Mouse (Mus musculus) midbrain, embryonic 14.5 days (tissue): ENCODE results near the gene Sco1. TPM values are rescaled to one million over a fixed set of nuclear protein-coding genes. Genes with fewer than 3 reads are reported as not detected.

Source experiments
- ATAC-seq: fragments of 200-750 bp; cut with Nextera tagmentation; 2 replicates; pipeline ENCODE4 v1.8.0; 2017; ENCODE audit warnings: moderate number of reproducible peaks, moderate library complexity; ENCODE audit not compliant: low FRiP score, low TSS enrichment
- DNase-seq: peaks from one replicate; pipeline ENCODE4 v3.0.0-alpha.2; 2015
- H3K27ac ChIP-seq: fragments of 300-500 bp; sonication (generic); replicated peaks from 2 replicates; pipeline ENCODE4 v1.5.1; 2014; ENCODE audit warnings: mild to moderate bottlenecking, low read depth, low read length, moderate library complexity
- H3K27me3 ChIP-seq: fragments of 300-500 bp; sonication (generic); 2 replicates; pipeline ENCODE4 v1.6.1; 2014; ENCODE audit warnings: low read length, control low read depth, mixed read lengths; ENCODE audit not compliant: control insufficient read depth, insufficient read depth
- H3K36me3 ChIP-seq: fragments of 300-500 bp; sonication (generic); 2 replicates; pipeline ENCODE4 v1.6.1; 2014; ENCODE audit warnings: low read length, control low read depth; ENCODE audit not compliant: control insufficient read depth, insufficient read depth
- H3K4me1 ChIP-seq: fragments of 300-500 bp; sonication (generic); 2 replicates; pipeline ENCODE4 v1.6.1; 2014; ENCODE audit warnings: mild to moderate bottlenecking, antibody characterized with exemption, low read length, control low read depth; ENCODE audit not compliant: control insufficient read depth, insufficient read depth
- H3K4me2 ChIP-seq: fragments of 300-500 bp; sonication (generic); 2 replicates; pipeline ENCODE4 v1.6.1; 2014; ENCODE audit warnings: mild to moderate bottlenecking, low read length, moderate library complexity
- H3K4me3 ChIP-seq: fragments of 300-500 bp; sonication (generic); replicated peaks from 2 replicates; pipeline ENCODE4 v1.5.1; 2014; ENCODE audit warnings: low read depth, low read length
- H3K9ac ChIP-seq: fragments of 300-500 bp; sonication (generic); replicated peaks from 2 replicates; pipeline ENCODE4 v1.6.1; 2014; ENCODE audit warnings: mild to moderate bottlenecking, low read length, moderate library complexity
- H3K9me3 ChIP-seq: fragments of 300-500 bp; sonication (generic); 2 replicates; pipeline ENCODE4 v1.6.1; 2016; ENCODE audit warnings: low read length, control low read depth, mixed read lengths; ENCODE audit not compliant: control insufficient read depth
- WGBS: fragments of 180-500 bp; shearing (Covaris S2); extraction: QIAGEN DNeasy Blood & Tissue Kit; methylation state at CpG from one replicate; pipeline ENCODE4 v1.1.7; 2014; 5-methylcytosine and 5-hydroxymethylcytosine counted together
- polyA plus RNA-seq: library from polyadenylated mRNA; unstranded; fragments of >200 nt; fragmentation: Nextera tagmentation; extraction: Ambion mirVana; gene quantifications from 2 replicates; pipeline ENCODE4 v1.2.1, GENCODE M21; 2014

The Sco1 gene
- polyA plus RNA-seq, 1 experiment from 2014 or later, result 13.1 TPM

DNA sequence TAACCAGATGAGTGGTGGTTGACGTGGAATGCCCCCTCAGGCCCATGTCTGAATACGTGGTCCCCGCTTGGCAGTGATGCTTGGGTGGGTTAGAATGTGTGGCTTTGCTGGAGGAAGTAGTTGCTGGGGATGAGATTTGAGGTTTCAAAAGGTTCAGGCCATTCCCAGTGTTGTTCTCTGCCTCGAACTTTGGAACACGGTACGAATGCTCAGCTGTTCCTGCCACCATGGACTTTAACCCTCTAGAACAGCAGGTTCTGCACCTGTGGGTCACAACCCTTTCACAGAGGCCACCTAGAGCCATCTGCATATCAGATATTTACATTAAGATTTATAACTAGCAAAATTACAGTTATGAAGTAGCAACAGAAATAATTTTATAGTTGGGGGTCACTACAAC lies 16.2 kb upstream of the Sco1 start:
- Histone ChIP-seq H3K4me3 (no peak overlapping the region), H3K4me2 (no peak overlapping the region), H3K9ac (no peak overlapping the region), H3K9me3 (no peaks in the 10 kb centered on the region), H3K27ac (no peak overlapping the region), H3K27me3 (no peaks in the 10 kb centered on the region), H3K36me3 (peaks cover 43% of the 10 kb centered on the region), H3K4me1 (no peaks in the 10 kb centered on the region)
- no peak for DNase-seq
- no peak for ATAC-seq
- 96% methylated on average over 6 of the region's 6 CpGs for WGBS

- ATAC-seq, result no peak
- 96% methylated on average over 9 of the region's 9 CpGs for WGBS
Observed at GRCm38 (mm10) chr11:67036892-67037291, 15.6 kb upstream of the Sco1 start.

GRCm38 (mm10) chr11:67039799-67040198 lies 12.7 kb upstream of the Sco1 start:
- Histone ChIP-seq H3K36me3 (peaks cover 53% of the 10 kb centered on the region), H3K9ac (no peak overlapping the region), H3K4me1 (no peaks in the 10 kb centered on the region), H3K4me2 (no peak overlapping the region), H3K27me3 (no peaks in the 10 kb centered on the region), H3K9me3 (no peaks in the 10 kb centered on the region), H3K27ac (no peak overlapping the region), H3K4me3 (no peak overlapping the region)
- 94% methylated on average over 3 of the region's 3 CpGs for WGBS
- ATAC-seq (no peak), DNase-seq (no peak)

More at GRCm38 (mm10) chr11:67036892-67037291, 15.6 kb upstream of the Sco1 start:
- Histone ChIP-seq H3K27me3 (no peaks in the 10 kb centered on the region), H3K4me1 (no peaks in the 10 kb centered on the region), H3K9me3 (no peaks in the 10 kb centered on the region), H3K27ac (no peak overlapping the region), H3K4me3 (no peak overlapping the region), H3K36me3 (peaks cover 50% of the 10 kb centered on the region), H3K4me2 (no peak overlapping the region), H3K9ac (no peak overlapping the region)
- no peak for DNase-seq

DNA sequence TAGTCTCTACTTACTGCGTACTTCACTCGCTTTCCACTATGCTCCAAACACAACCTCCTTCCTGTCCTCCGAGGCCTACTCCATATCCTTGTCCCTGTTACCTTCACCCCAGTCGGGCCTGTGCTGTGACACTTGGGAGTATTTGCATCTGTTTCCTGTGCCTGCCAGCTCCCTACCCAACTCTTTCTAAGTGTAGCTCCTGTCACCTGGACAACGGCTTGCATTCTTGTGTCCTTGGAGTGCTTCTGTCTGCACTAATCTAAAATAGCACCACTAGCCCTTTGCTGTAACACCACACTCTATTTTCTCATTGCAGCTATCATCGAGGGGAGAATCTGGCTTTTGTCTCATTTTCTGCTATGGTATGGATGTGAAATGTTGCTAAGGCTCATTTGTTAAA lies 12.0 kb upstream of the Sco1 start:
- H3K27me3 ChIP-seq, result no peaks in the 10 kb centered on the region
- H3K27ac ChIP-seq, result no peak overlapping the region
- H3K9me3 ChIP-seq, result no peaks in the 10 kb centered on the region
- H3K36me3 ChIP-seq, result peaks cover 55% of the 10 kb centered on the region
- WGBS, result 97% methylated on average over 6 of the region's 6 CpGs
- H3K4me2 ChIP-seq, result no peak overlapping the region
- no peak for DNase-seq
- no peak overlapping the region for H3K9ac ChIP-seq
- H3K4me1 ChIP-seq, result no peaks in the 10 kb centered on the region
- H3K4me3 ChIP-seq, result no peak overlapping the region
- no peak for ATAC-seq

DNA sequence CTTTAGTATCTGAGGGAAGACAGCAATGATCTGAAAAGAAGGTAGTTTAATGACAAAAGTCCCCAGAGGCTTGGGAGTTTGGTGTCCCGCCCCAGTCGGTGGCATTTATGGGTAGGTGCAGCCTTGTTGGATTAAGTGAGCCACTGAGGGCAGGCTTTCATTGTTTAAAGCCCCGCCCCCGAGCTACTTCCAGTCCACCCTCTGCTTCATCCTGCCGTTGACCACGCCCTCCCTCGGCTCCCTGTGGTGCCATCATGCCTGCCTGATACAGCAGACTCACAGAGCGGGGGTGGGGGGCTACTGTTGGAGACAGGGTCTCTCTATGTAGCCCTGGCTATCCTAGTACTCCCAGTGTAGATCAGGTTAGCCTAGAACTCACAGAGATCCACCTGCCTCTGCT lies 9.5 kb upstream of the Sco1 start:
- H3K27me3 ChIP-seq, result no peaks in the 10 kb centered on the region

GRCm38 (mm10) chr11:67044959-67045358 lies 7.5 kb upstream of the Sco1 start:
- Histone ChIP-seq H3K36me3 (peaks cover 26% of the 10 kb centered on the region), H3K4me1 (no peaks in the 10 kb centered on the region), H3K4me3 (no peak overlapping the region), H3K9me3 (no peaks in the 10 kb centered on the region), H3K4me2 (no peak overlapping the region), H3K9ac (no peak overlapping the region), H3K27ac (no peak overlapping the region), H3K27me3 (no peaks in the 10 kb centered on the region)
- DNase-seq, result no peak
- ATAC-seq, result no peak
- 92% methylated on average over 6 of the region's 6 CpGs for WGBS

More for the DNA sequence above, 9.5 kb upstream of the Sco1 start:
- peaks cover 45% of the 10 kb centered on the region for H3K36me3 ChIP-seq
- H3K4me3 ChIP-seq, result no peak overlapping the region
- ATAC-seq, result no peak
- no peak overlapping the region for H3K27ac ChIP-seq
- no peaks in the 10 kb centered on the region for H3K4me1 ChIP-seq
- no peak overlapping the region for H3K4me2 ChIP-seq
- no peaks in the 10 kb centered on the region for H3K9me3 ChIP-seq
- WGBS, result 34% methylated on average over 8 of the region's 8 CpGs
- no peak for DNase-seq
- H3K9ac ChIP-seq, result no peak overlapping the region

DNA sequence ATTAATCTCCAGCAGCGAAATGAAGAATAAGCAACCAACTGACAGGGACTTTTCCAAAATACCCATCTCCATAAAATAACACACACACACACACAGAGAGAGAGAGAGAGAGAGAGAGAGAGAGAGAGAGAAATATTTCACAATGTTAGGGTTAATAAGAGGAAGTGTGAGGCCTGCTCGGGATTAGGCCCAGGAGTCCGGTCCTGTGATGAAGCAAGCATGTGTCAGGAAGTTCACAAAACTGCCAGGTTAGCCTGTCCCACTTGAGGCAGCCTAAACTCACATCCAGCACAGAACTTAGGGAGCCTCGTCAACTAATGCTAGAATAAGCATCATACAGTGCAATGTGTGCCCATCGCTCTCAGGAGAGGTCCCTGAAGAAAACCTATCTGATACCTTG lies 5.3 kb upstream of the Sco1 start:
- H3K4me2 ChIP-seq, result no peak overlapping the region
- H3K27ac ChIP-seq, result no peak overlapping the region
- ATAC-seq, result no peak
- H3K4me3 ChIP-seq, result no peak overlapping the region
- no peak overlapping the region; the same call in 1 of the 2 replicates for H3K9ac ChIP-seq
- 0 out of 2 replicates have a peak, but pooled peaks cover 5% of the 10 kb centered on the region for H3K36me3 ChIP-seq
- 96% methylated on average over 5 of the region's 5 CpGs for WGBS
- H3K9me3 ChIP-seq, result no peaks in the 10 kb centered on the region
- no peaks in the 10 kb centered on the region for H3K27me3 ChIP-seq
- DNase-seq, result no peak
- H3K4me1 ChIP-seq, result peaks cover 5% of the 10 kb centered on the region; the same call in 1 of the 2 replicates

- ATAC-seq (no peak), DNase-seq (no peak)
- Histone ChIP-seq H3K4me2 (no peak overlapping the region), H3K36me3 (0 out of 2 replicates have a peak, but pooled peaks cover 3% of the 10 kb centered on the region), H3K27ac (no peak overlapping the region), H3K9me3 (no peaks in the 10 kb centered on the region), H3K4me1 (peaks cover 10% of the 10 kb centered on the region), H3K4me3 (no peak overlapping the region), H3K9ac (no peak overlapping the region), H3K27me3 (no peaks in the 10 kb centered on the region)
- 89% methylated on average over 8 of the region's 8 CpGs for WGBS
Observed at GRCm38 (mm10) chr11:67048496-67048895, 4.0 kb upstream of the Sco1 start.

GRCm38 (mm10) chr11:67049256-67049655 lies 3.2 kb upstream of the Sco1 start:
- H3K9ac ChIP-seq, result no peak overlapping the region
- H3K9me3 ChIP-seq, result no peaks in the 10 kb centered on the region
- 86% methylated on average over 3 of the region's 3 CpGs for WGBS
- no peak overlapping the region for H3K27ac ChIP-seq
- no peak for ATAC-seq
- H3K27me3 ChIP-seq, result no peaks in the 10 kb centered on the region
- no peak overlapping the region for H3K4me3 ChIP-seq
- H3K36me3 ChIP-seq, result 0 out of 2 replicates have a peak, but pooled peaks cover 3% of the 10 kb centered on the region
- DNase-seq, result no peak
- H3K4me2 ChIP-seq, result no peak overlapping the region
- H3K4me1 ChIP-seq, result peaks cover 16% of the 10 kb centered on the region
